Mouse (Mus musculus) brain, embryonic 14.5 days (tissue): ENCODE results near the gene Gmppb. TPM values are rescaled to one million over a fixed set of nuclear protein-coding genes. Genes with fewer than 3 reads are reported as not detected.
"Not testable (repeated sequence)": the region's sequence is repeated elsewhere in the genome, so short reads cannot be mapped to it uniquely, and the experiment has no call there.

Experiments
- DNase-seq: peaks from one replicate; pipeline ENCODE4 v3.0.0-alpha.2; 2011; ENCODE audit warnings: low read depth
- CTCF ChIP-seq: fragments of 200-500 bp; IDR thresholded peaks from 2 replicates; pipeline ENCODE4 v1.5.1; 2012; ENCODE audit warnings: inconsistent platforms, mild to moderate bottlenecking, moderate library complexity, borderline replicate concordance; ENCODE audit not compliant: insufficient read depth, insufficient read length; ENCODE audit errors: extremely low read depth
- POLR2A ChIP-seq: fragments of 200-500 bp; IDR thresholded peaks from 2 replicates; pipeline ENCODE4 v1.6.1; 2012; ENCODE audit warnings: mild to moderate bottlenecking, inconsistent platforms, borderline replicate concordance; ENCODE audit not compliant: poor library complexity, insufficient read depth, insufficient read length, severe bottlenecking; ENCODE audit errors: extremely low read depth
- polyA plus RNA-seq: library from polyadenylated mRNA; depleted of rRNA; stranded (reverse); fragments of >200 nt; gene quantifications from 2 replicates; pipeline ENCODE4 v1.2.3, GENCODE M21; 2012; rRNA removed

Gmppb gene
- polyA plus RNA-seq = 15.7 and 16.8 TPM in 2 replicates

DNA sequence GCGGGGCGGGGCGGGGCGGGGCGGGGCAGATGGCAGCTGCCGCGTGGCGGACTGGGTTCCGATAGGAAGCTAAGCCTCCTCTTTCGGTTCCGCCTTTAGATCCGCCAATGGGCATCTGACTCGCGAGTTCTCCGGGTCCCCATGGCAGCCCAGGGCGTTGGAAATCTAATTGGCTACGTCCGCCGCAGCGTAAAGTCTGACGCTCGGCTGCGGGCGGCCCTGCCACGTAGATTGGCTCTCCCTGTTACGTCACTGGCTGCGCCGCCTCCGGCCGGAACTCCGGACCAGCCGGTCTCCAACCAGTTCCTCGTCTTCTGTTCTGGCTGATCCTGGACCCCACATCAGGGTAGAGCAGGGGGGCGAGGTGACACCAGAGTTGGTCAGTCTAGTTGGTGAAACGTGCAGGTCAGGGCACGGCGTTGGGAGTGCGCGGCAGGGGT is at the start of gene Gmppb:
TSS of gene Gmppb (plus strand) at position 227 of the 440 bp plus-strand sequence.
- peak; percentile 99 for DNase-seq
- TF ChIP-seq CTCF = no peak
- peak; percentile 28; the same call in 1 of the 2 replicates for TF ChIP-seq POLR2A

DNA sequence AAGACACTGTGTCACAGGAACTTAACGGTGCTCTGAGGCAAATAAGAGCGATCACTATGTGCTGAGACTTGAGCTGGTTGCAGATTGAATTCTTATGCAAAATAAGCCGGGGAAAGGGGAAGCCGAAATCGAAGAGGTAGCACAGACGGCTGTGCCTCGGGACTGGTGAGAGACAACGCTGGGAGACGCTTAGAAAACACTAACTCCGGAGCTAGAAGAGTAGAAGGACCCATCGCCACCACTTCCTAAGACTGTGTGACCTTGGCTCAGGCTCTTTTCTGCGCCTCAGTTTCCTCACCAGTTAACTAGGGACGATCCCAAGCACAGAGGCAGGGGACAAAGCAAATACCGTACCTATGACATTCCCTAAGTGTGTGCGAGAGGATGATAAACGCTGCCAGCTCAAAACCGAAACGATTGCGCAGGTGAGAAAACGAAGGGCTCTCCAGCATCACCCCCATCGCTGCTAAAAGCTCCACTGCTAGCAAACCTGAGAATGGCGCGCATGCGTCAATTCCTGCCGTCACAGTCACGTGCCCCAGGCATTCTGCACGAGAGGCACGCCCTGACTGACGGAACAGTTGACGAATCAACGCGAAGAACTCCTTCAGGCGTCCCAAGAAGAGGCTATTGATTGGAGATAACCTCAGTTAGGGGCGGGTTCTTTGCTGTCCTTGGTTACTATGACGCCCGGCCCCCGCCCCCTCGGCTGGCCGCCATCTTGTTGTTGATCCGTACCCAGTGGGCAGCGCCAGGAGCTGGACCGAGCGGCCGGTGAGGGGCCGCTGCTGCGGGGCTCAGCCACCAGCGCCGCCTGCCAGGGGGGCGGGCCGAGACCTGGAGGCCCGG is 46.9 kb upstream of the Gmppb start, which contains the start of gene Ip6k1:
TSS of gene Ip6k1 (plus strand) at position 580 of the 849 bp plus-strand sequence.
- TF ChIP-seq CTCF = no peak
- peak; percentile 54 for TF ChIP-seq POLR2A

DNA sequence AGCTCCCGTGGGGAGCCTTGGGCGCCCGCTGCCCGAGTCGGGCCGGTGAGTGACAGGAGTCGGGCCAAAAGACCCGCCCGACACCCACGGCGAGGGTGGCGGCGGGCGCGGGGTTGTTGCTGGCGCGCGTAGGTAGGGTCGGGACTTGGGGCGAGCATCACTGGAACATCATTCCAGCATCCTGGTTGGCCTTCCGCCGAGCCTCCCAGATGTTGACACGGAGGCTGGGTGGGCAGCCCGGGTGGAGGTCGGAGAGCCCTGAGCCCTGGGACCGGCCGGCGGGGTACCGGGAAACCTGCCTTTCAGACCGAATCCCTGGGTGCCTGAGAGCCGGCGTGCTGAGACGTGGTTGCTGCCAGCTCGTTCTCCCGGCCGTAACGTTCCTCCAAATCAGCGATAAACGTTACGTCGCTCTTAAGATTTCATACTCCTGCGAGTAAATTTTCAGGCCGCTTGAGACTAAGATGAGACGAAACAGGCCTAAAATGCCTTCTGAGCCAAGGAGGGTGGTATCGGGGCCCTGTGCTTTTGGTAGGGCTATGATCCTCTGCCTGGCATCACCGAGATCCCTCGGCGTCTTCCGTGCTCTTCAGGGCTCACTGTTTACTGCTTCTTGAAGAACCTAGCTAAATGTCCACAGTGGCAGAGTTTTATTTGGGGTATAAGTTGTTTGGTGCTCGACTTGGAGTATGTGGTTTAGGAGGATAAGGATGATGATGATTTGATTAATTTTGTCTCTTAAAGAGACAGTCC is 46.1 kb upstream of the Gmppb start:
- DNase-seq = peak; percentile 60
- TF ChIP-seq CTCF (no peak), POLR2A (no peak)

More for the DNA sequence above, 46.9 kb upstream of the Gmppb start, which contains the start of gene Ip6k1:
- DNase-seq = peak; percentile 100

DNA sequence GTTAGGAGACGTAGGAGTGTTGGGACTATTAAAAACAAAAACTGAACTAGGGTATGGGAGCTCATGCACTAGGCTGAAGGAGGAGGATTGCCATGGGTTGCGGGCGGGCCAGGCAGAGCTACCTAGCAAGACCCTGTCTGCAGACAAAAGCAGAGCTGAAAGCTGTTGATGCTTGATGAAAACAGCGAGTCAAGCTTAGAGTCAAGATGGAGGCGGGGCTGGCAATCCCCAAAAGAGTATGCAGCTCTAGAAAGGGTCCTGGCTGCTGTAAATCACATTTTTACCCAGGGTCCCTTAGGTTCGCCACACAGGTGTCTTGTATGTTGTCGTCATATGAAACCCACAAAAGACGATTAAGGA is 45.5 kb upstream of the Gmppb start:
- DNase-seq = peak; percentile 63
- no peak for TF ChIP-seq CTCF
- peak; percentile 21; the same call in 1 of the 2 replicates for TF ChIP-seq POLR2A

DNA sequence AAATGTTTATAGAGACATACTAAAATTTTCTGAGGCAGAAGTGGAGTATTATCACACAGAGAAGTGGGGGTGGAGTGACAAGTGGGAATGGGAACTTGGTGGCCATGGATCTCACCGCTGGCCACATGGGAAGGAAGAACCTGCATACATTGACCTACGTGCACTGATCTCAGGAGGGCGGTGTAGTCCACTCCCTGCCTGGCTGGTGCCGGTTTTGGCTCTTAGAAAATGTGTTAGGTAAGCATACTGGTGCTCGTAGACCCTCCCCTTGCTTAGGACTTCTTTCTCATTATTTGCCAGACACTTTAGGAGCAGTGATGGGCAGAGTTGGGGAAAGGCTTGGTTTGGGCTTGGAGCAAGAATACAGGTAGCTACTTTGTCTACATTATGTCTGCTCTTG is 41.0 kb upstream of the Gmppb start:
- no peak for TF ChIP-seq POLR2A
- TF ChIP-seq CTCF = no peak
- DNase-seq = no peak

DNA sequence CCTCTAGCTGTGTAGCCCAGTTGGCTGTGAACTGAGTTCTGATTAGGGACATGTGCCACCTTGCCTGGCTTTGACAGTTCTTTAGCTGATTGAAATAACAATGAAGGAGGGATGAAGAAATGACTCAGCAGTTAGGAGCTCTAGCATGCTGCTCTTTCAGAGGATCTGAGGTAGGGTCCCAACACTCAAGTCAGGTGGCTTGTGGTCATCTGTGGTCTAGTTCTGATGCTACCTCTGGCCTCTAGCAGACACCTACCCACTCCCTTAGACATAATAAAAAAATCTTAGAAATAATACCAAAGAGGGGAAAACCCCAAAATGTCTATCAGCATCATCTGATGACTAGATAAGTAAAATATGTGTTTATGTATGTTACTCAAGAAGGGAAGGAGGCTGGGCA is 38.7 kb upstream of the Gmppb start:
- TF ChIP-seq CTCF (no peak), POLR2A (no peak)
- DNase-seq = no peak

DNA sequence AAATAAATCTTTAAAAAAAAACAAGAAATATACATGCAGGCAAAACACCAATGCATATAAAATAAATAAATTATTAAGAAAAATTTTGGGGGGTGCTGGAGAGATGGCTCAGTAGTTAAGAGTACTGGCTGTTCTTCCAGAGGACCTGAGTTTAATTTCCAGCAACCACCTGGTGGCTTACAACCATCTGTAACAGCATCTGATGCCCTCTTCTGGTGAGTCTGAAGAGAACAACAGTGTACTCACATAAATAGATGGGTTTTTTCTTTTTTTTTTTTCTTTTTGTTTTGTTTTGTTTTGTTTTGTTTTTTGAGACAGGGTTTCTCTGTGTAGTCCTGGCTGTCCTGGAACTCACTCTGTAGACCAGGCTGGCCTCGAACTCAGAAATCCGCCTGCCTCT is 35.5 kb upstream of the Gmppb start:
- not testable (repeated sequence) for DNase-seq

DNA sequence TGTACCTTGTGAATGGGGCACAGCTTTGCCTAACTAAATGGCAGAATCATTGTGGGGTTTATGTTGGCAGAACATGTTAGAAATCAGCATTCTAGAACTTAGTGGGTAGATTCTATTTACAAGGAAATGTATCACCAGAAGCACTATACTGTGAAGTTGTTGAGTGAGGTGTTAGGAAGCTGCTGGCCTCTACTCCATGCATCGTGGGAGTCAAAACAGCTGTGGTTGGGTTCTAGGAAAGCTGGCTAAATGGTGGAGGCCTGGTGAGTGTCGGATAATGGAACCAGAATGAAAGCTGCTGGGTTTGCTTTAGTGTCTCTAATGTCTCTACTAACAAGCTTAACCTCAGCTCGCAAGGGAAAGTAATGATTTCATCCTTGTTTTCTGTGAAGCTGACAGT is 31.9 kb upstream of the Gmppb start:
- DNase-seq = no peak
- no peak for TF ChIP-seq CTCF
- TF ChIP-seq POLR2A = no peak

DNA sequence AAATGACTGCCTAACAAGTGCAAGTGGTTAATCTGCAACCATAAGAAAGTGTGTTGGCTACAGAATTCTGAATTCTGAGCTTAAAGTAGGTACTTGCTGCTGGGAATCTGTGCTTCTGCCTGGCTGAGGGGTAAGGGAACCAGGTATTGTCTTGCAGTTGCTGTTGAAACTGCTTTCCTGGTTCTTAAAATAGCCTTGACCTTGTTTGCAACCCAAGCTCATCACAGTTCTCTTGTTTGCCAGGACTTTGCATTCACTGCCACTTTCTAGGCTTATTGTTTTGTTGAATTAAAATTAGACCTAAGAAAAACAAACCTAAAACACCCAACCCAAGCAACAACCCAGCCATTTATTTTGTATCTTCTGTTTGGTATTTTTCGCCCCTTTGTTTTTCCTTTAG is 28.3 kb upstream of the Gmppb start:
- TF ChIP-seq POLR2A (no peak), CTCF (no peak)

DNA sequence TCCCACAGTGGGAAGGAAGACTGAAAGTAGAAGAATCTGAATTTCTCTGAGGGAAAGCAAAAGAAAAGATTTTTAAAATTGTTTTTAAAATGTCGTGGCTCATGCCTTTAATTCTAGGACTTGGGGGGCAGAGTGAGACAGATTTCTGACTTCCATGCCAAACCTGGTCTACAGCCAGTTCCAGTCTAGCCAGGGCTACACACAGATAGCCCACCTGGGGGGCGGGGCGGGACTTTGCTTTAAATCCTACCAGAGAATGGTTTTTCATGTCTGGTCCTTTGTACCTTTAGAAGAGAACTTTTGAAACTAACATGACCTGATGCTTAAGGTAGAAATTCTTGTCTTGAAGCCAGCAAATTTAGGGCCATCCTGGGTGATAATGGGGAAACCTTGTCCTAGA is 25.8 kb upstream of the Gmppb start:
- no peak for DNase-seq
- no peak for TF ChIP-seq POLR2A
- no peak for TF ChIP-seq CTCF

More for the DNA sequence above, 28.3 kb upstream of the Gmppb start:
- no peak for DNase-seq

DNA sequence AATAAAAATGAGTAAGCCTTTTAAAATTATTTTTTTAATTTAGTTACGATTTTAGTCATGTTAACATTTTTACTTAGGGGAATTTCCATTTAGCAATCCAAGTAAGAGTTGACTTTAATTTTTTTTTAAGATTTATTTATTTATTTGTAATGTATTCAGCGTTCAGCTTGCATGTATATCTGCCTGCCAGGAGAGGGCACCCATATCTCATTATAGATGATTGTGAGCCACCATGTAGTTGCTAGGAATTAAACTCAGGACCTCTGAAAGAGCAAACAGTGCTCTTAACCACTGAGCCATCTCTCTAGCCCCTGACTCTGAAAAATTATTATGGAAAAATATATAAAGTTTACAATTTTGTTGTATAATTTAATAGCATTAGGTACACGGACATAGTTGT is 22.5 kb upstream of the Gmppb start:
- no peak for DNase-seq
- TF ChIP-seq CTCF = no peak
- TF ChIP-seq POLR2A = no peak

DNA sequence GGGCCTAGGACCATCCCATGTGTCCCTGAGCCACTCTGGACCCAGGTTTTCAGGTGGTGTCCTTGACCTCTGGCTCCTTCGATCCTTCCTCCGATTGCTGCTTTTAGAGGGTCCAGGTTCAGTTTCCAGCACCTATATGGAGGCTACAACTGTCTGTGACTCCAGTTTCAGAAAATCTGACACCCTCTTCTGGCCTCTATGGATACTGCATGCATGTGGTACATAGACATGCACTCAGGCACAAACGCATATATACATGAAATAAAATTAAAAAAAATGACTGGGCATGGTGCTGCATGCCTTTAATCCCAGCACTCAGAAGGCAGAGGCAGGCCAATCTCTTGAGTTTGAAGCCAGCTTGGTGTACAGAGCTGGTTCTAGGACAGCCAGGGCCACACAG is 21.2 kb upstream of the Gmppb start:
- no peak for DNase-seq
- TF ChIP-seq POLR2A (no peak), CTCF (no peak)

DNA sequence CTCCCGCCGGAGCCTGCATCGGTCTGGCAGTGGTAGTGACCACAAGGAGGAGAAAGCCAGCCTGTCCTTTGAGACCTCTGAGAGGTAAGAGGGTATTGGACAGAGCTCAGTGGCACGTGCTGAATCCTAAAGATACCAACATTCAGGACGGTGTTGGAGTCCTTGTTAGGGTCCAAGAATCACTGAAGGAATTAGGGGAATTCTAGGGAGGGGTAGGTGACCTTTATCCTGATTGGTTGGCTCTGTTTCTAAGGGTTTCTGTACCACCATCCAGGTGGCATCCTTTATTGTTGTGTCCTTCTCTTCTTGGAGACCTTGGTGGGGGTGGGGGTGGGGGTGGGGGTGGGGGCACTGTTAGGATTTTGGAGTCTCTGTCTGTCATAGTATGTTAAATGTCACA is 16.9 kb upstream of the Gmppb start:
- no peak for DNase-seq
- TF ChIP-seq POLR2A = no peak
- TF ChIP-seq CTCF = no peak
